Mouse (Mus musculus): ENCODE measurements around the gene Rin3.

The Rin3 gene

DNA sequence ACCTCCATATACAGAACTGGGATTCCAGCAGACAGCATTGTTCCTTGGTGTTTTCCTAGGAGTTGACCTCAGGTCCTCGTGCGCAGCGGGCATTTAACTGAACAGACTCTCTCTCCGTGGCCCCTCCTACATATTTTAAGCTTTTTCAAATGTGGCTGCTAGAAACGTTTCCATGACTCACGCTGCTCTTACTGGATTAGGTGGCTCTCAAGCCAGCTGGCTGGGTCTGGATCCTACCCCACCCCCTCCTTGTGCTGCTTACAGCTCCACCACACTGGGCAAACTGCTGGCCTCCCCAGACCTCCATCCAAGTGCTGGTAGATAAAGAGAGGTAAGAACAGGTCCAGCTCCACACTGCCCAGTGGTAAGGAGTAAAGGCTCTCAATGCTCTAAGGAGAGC is 139.2 kb downstream of the Rin3 start:
- DNase-seq (ENCODE audit: low read depth, low spot score), result no peak

DNA sequence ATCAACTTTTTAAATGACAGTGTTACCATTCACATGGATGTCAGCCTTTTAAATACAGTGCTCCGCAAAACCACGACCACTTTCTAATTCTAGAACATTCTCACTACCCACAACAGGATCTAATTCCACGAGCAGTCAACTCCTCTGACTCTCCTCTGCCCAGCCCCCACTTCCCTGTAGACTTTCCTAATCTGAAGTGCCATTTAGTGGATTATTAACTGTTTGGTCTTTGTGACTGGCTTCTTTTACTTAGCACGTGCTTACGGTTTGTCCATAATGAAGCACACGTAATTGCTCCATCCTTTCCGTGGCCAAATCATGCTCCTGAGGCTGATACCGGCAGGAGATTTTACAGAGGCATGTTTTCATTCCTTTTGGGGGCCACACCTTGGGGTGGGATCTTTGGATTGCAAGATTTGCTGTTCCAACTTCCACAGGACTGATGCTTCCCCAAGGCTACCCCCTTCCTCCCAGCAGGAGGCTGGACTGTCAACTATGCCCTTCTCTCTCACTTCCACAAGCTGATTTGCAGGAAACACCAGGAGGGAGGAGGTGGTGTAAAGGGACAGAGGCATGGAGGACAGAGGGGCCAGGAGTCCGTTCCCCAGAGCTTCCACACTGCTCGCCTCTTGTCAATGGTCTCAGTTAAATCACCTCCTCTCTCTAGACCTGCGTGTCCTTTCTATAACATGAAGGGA is 139.9 kb downstream of the Rin3 start:
- no peak for DNase-seq (ENCODE audit: low read depth, low spot score)

DNA sequence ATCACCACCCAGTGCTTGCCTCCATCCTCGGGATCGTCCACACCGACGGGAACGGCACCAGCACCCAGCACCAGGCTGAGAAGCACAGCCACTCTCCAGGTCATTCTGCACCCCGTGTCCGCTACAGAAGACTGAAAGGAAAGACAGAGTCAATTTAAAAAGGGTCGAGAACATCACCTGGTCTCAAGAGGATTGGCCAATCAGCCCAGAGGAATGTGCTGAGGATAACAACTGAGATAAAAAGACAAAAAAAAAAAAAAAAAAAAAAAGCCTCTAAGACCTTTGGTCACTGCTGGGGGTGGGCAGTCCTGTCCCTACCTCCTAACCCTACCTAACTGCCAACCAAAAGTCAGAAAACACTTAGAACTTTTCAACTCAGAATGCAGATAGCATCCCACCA is 140.8 kb downstream of the Rin3 start:
- no peak for DNase-seq (ENCODE audit: low read depth, low spot score)

DNA sequence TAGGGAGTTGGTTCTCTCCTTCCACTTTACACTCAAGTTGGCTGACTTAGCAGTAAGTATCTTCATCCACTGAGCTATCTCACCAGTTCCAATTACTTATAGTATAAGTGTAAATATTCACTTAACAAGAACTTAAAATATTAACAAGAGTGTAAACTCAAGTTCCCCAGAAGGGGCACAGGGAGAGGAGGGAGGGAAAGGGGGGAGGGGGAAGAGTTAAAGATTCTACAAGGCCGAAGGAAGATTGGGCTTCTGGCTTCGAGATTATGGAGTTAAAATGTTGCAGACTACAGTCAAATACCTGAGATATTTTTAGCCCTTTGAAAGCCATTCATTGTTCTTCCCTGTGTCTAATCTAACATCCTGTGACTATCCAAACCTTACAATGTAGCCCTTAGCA is 141.6 kb downstream of the Rin3 start:
- no peak for DNase-seq (ENCODE audit: low read depth, low spot score)

DNA sequence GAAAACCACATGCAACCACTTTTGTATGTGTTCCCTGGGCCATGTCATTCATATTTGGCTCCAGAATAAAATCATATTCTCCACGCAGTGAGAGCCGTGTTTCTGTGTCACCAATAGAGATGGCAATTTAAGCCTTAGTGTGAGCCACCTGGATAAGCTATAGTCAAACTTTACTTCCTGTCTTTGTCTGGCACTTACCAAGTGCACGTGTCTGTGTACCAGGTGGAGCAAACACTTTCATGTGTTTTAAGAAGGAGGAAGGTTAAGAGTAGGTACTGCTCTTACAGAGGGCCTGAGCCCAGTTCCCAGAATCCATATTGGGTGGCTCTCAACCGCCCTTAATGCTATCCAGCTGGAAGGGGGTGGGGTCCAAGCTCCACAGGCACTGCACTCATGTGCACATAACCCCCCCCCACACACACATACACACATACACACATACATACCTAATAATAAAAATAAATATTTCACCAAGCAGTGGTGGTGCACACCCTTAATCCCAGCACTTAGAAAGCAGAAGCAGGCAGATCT is 142.3 kb downstream of the Rin3 start:
- no peak for DNase-seq (ENCODE audit: low read depth, low spot score)

DNA sequence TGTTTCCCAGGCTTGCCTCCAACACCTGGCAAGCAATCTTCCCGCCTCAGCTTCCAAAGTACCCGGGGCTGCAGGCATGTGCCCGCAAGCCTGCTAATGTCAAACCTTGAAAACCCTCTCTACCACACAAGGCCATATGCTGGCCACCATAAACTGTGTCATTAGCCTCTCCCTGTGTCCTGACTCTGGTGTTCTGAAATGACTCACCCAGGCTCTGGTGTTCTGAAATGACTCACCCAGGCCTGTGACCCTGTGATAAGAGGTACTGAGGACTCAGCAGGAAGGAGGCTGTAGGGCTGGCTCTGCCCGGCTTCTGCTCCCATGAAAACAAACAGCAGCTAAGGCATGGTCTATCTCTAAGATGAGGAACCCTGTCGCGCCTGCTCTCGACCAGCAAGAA is 143.4 kb downstream of the Rin3 start:
- DNase-seq (ENCODE audit: low read depth, low spot score), result no peak

DNA sequence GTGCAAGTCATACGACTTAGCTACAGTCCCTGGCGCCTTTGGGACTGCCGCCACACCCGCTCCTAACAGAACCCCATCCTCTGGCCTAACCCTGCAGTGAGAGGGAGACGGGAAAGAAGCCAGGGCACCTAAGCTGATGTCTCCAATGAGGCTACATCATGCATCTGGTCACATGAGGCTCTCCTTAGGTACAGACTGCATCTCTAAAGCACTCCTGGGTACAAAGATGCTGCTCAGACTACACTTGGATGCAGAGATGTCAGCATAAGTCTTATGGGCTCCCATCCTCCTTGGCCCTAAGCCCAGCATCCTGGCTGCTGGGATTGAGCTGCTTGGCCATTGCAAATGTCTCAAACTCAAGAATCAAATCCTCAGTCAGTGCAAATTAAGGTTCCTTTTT is 146.8 kb downstream of the Rin3 start:
- DNase-seq (ENCODE audit: low read depth, low spot score), result no peak

DNA sequence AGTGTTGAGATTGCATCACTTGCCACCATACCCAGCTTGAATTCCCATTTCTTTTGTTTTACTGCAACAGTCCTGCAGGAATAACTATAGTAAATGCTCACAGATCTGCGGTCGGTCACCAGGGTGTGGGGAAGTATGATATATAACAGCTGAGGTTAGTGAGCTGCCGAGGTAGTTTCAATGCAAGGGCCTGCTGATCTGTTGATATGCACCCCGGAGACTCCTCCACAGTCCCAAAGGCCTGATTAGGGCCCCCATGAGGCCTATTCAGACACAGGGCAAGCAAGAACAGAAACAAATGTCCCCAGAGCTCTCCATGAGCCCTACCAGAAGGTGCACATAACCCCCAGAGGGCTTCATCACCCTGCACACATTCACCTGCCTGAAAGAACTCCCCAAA is 147.4 kb downstream of the Rin3 start:
- DNase-seq (ENCODE audit: low read depth, low spot score), result no peak

DNA sequence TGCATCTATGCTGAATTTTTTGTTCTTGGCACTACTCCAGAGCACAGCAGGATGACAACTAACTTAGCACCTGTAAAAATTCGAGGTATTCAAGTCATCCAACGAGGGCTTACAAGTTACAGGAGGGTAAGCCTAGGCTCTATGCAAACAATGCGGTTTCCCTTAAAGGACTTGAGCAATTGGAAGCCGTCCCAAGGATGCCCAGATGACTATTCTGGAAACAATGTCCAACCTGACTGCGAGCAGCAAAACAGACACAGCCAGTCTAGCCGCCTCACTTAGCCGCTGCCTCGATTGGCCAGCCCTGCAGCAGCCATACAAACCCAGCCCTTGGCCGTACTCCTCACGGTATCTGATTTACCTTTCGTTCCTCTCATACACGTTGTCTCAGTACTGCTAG is 149.4 kb downstream of the Rin3 start:
- no peak for DNase-seq (ENCODE audit: low read depth, low spot score)

DNA sequence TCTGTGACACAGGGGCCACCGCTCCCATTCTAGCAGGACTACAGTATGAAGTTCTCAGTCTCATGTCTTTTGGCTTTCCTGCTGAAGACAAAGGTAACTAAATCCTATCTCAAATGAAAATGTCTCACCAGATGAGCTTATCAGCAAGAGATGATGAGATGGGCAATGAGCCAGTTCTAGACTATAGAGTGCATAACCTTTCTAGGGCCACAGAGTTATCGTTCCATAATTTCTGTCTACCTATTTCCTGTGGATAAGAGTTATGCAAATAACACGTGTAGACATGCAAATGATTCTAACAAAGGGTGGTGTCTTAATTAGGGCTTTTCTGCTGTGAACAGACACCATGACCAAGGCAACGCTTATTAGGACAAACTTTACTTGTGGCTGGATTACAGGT is 151.3 kb downstream of the Rin3 start:
- DNase-seq (ENCODE audit: low read depth, low spot score), result no peak

DNA sequence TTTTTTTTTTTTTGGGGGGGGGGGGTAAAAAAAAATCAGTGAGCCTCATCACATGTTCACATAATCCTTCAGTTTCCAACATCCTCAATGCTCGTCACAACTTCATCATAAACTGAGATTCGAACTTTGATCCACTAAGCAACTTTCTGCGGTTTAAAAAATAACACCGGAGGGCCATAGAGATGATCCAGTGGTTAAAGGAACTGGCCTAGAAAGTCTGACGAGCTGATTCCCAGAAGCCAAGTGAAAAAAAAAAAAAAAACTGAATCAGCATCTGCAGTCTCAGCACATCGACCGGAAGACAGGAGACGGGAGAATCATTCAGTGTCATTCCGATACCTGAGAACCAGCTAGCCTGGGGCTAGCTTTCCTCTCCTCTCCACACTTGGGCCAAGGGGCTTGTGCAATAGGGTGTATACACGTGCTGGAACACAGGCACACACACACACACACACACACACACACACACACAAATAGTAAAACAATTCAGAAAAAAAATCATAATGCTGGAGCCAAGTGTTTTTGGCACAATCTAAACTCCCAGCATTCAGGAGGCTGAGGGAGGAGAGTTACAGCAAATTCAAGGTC is 154.2 kb downstream of the Rin3 start:
- no peak for DNase-seq (ENCODE audit: low read depth, low spot score)

DNA sequence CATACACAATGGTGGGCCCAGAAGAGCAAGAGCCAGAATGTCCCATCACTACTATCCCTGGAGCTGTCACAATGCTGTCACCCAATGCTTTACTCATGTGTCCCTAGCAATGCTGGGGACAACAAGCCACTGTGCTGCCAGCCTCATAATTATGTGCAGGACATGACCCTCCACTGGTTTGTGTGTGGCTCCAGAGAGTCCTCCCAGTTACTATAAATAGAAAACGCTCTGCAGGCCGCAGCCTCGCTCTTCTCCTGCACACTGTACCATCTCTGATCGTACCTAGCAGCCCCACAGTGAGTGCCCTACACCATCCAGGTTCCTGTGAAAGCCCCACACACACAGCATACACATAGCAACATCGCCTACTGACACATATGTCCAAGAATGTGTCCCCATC is 155.1 kb downstream of the Rin3 start:
- no peak for DNase-seq (ENCODE audit: low read depth, low spot score)

DNA sequence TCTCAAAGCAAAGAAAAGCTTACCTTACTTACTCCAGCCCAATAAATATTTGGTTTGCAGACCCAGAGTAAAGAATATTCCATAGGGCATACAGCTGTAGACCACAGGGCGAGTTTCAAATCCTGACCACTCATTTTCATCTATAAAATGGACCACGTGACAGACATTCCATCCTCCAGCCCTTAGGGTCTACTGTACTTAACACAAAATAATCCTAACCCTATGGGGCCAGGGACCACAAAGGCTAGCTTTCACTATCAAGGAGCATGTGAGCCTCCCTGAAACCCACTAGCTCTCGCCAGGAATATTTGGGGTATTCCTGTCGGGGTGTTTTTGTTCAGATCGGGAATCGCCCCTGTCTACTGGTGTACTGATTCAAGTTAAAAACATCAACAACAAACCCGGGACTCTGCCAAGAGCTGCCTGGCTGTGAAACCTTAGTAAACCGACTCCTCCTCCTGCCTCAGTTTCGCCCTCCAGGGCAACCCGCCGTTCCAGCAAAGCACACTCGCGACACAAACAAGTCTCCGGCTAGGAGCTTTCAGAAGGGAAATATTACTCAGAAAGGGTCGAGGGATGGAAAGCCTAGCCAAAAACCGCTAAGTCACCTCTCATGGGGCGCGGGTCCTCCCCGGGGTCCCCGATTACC is 156.3 kb downstream of the Rin3 start:
- no peak for DNase-seq (ENCODE audit: low read depth, low spot score)

DNA sequence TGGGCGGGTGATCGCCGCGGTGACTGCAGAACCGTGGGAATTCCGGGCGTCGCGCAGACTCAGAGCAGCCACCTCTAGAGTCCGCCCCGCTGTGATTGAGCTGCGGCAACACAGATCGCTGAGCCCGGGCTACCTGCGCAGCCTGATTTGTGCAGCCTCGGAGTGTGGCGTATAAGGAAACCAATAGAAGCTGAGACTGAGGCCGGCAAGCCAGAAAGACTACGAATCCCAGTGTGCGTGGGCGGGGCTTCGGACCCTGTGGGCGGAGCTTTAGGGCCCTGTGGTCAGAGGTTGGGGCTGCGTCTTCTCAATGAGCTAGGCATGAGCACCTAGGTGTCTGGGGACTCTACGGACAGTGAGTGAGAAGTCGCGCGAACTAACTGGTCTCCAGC is 156.8 kb downstream of the Rin3 start, which contains the start of gene Lgmn:
Lgmn (minus strand) TSS at position 182 of the 392 bp plus-strand sequence.
- DNase-seq (ENCODE audit: low read depth, low spot score), result peak; percentile 93
